Mouse (Mus musculus) splenic B cell, adult 2 months (primary cell): ENCODE results near the gene Ube2d3.

ENCODE experiments used
- DNase-seq: peaks from one replicate; pipeline ENCODE4 v3.0.0-alpha.2; 2011; ENCODE audit warnings: low read depth, low spot score
- H3K27me3 ChIP-seq: 2 replicates; pipeline ENCODE4 v1.6.1; 2012; ENCODE audit warnings: mild to moderate bottlenecking, low read length, moderate library complexity, mixed read lengths; ENCODE audit not compliant: control insufficient read depth, poor library complexity, insufficient read depth, severe bottlenecking
- H3K36me3 ChIP-seq: 2 replicates; pipeline ENCODE4 v1.6.1; 2012; ENCODE audit warnings: mild to moderate bottlenecking, low read length, moderate library complexity, mixed read lengths; ENCODE audit not compliant: control insufficient read depth, poor library complexity, insufficient read depth, severe bottlenecking

The Ube2d3 gene

DNA sequence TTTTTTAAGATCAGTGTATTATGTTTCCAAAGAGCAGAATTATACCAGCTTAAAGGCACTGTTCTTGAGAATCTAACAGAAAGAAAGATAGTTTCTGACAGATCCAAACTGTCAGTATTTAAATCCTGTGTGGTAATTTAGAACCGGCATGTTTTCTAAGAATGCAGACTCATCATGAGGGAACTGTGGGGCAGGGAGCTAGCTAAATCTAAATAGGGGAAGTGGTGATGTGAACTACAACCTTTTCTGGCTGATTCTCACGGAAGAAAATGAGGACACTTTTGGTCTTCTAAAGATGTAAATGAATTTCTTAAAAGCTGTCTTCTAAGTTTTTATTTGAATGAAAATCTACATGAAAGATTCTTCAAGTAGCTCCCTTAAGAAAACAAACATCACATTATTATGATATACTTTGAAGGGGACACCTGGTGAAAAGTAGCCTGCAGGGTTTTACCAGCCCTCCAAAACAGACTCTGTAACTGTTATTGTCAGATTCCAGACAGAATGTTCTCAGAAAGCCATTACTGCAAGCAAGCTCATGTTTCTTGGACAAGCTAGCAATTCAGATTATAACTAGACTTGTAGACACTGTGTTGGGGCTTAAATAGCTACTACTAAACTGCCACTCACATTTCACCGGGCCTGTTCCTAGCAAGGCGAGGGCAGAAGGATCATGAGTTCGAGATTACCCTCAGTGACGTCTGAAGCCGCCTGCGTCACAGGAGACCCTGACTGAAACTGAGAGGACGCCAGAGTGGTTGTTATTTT is 17.2 kb upstream of the Ube2d3 start:
- Histone ChIP-seq H3K36me3 (no peaks in the 10 kb centered on the region), H3K27me3 (no peaks in the 10 kb centered on the region)
- peak; percentile 46 for DNase-seq

DNA sequence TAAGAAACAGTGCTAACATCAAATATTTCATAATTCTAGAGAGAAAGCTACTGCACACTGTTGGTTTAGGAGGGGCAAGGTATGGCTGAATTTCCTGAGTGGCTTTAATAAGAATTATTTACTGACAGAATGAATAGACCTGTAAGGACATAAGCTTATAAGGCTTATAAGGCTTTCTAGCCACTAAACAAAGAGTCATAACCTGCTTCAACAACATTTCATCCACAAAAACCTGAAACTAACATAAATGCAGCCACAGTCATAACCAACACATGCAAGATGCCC is 16.7 kb upstream of the Ube2d3 start:
- Histone ChIP-seq H3K36me3 (no peaks in the 10 kb centered on the region), H3K27me3 (no peaks in the 10 kb centered on the region)
- DNase-seq, result no peak

DNA sequence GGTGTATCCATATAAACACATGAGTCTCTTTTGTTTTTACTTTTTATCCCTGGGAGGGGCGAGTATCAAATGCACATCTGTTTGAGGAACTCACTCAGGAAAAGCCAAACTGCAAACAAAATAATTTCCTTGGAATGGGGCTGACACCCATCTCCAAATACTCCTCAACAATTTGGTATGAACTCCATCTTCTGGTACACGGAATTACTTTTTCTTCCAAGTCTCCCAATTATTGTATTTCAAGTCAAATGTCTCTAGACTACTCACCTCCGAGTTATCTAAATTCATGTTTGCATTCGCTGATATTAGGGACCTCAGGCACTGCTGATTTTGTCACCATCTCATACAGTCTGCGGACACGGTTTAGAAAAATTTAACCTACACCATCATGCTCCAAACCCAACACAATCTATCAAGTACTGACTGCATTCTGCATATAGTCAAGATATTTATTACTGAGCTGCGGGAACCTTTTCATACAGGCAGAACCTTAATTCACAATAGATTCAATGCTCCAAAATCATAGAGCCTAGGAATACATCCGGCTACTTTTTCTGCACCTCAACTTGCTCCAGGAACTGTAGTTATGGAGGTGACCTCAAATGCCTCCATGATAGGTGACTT is 15.6 kb upstream of the Ube2d3 start:
- no peaks in the 10 kb centered on the region for H3K27me3 ChIP-seq
- DNase-seq, result no peak
- no peaks in the 10 kb centered on the region for H3K36me3 ChIP-seq

- DNase-seq, result peak; percentile 94
- H3K36me3 ChIP-seq, result no peaks in the 10 kb centered on the region
- no peaks in the 10 kb centered on the region for H3K27me3 ChIP-seq
These were observed 14.9 kb upstream of the Ube2d3 start for GRCm38 (mm10) chr3:135422856-135423607.

DNA sequence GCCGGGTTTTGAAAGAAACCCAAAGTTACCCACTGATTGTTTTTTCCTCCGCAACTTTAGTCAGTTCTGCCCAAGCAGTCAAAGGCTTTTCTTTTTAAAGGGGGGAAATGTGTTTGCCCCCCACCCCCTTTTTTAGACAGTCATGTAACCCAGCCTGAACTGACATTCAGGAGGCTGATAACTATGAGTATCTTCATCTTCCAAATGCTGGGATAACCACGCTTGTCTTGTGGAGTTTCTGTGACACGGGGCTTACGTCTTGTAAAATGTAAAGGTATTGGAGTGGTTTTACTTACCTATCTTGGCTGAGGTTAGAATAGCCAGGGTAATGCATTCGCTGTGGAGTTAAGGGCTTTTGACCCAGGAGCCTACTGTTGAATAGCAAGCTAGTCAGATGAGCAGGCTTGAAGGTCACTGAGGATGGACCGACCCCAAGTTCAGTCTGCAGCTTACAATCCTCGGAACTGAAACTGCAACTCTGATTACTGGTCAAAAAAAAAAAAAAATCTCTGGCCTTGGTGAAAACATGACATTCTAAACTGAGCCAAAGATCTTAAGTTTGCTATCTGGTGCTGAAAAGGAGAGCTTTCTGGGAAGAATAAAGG is 14.2 kb upstream of the Ube2d3 start, which contains the start of gene Cisd2:
Gene Cisd2, minus strand, starts transcription at position 318 of the 605 bp plus-strand sequence.
- DNase-seq, result no peak
- Histone ChIP-seq H3K27me3 (no peaks in the 10 kb centered on the region), H3K36me3 (no peaks in the 10 kb centered on the region)

- Histone ChIP-seq H3K36me3 (peaks cover 2% of the 10 kb centered on the region; the same call in 1 of the 2 replicates), H3K27me3 (no peaks in the 10 kb centered on the region)
- no peak for DNase-seq
These were observed 890 bp upstream of the Ube2d3 start for GRCm38 (mm10) chr3:135436901-135437616.

DNA sequence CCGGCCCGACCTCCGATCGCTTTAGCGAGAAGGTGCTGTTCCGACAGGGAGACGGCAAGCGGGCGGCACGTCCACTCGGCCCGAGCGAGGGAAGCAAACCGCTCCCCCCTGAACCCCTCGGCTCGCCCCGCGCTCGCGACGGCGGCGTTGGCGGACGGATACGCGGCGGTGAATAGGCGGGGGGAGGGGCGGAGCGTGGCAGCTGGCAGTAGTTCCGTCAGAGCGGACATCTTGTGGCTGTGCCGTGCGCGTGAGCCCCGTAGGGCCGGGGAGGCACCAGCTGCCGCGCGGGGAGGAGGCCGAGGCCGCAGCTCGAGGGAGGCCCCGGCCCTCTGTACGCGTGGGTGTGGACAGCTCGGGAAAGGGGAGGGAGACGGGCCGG is 573 bp downstream of the Ube2d3 start:
- peaks cover 3% of the 10 kb centered on the region; the same call in 1 of the 2 replicates for H3K36me3 ChIP-seq
- DNase-seq, result peak; percentile 95

GRCm38 (mm10) chr3:135438913-135439531 is 1.1 kb downstream of the Ube2d3 start:
- Histone ChIP-seq H3K27me3 (no peaks in the 10 kb centered on the region), H3K36me3 (peaks cover 5% of the 10 kb centered on the region; the same call in 1 of the 2 replicates)
- peak; percentile 86 for DNase-seq

More for the DNA sequence above, 573 bp downstream of the Ube2d3 start:
- H3K27me3 ChIP-seq, result no peaks in the 10 kb centered on the region

GRCm38 (mm10) chr3:135439651-135440050 is 1.7 kb downstream of the Ube2d3 start:
- no peaks in the 10 kb centered on the region for H3K27me3 ChIP-seq
- DNase-seq, result no peak

DNA sequence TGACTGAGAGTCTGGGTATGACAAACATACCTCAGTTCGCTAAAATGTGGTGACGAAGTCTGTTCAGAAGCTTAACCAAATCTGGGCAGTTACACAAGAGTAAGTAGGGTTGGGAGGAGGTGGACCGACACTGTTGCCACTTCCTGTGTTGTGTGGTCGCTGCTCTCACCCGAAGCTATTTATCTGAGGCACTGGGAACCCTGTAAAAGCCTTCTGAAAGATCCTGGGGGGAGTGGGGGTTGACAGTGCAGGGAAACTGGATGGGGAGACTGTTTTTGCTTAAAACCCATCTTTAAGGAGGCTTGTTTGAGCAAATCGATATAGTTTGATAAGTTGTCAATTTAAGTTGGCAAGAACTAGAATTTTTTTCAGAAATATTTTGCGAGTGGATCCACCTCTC is 2.3 kb downstream of the Ube2d3 start:
- H3K27me3 ChIP-seq, result no peaks in the 10 kb centered on the region
- H3K36me3 ChIP-seq, result peaks cover 5% of the 10 kb centered on the region; the same call in 1 of the 2 replicates
- DNase-seq, result peak; percentile 82

More at GRCm38 (mm10) chr3:135439651-135440050, 1.7 kb downstream of the Ube2d3 start:
- H3K36me3 ChIP-seq, result peaks cover 5% of the 10 kb centered on the region; the same call in 1 of the 2 replicates

DNA sequence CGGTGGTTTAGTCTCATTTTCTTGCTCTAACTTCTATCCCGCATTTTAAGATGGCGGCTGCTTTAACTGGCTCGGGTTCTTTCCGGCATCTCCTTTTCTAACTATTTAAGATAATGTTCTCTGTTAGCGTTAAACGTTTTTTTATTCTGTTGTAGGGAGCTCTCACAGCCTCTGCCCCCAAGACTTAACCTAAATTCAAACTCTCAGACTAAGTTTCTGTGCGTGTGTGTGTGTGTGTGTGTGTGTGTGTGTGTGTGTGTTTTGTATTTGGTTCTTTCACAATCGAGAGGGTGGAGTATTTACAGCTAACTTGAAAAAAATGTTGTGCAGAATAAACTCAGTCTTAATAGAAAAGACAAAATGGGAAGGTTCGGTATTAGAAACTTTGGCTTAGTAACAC is 2.7 kb downstream of the Ube2d3 start:
- DNase-seq, result no peak
- Histone ChIP-seq H3K27me3 (no peaks in the 10 kb centered on the region), H3K36me3 (peaks cover 5% of the 10 kb centered on the region; the same call in 1 of the 2 replicates)

- Histone ChIP-seq H3K36me3 (0 out of 2 replicates have a peak, but pooled peaks cover 3% of the 10 kb centered on the region), H3K27me3 (no peaks in the 10 kb centered on the region)
- no peak for DNase-seq
These were observed 7.0 kb downstream of the Ube2d3 start for GRCm38 (mm10) chr3:135444930-135445329.

DNA sequence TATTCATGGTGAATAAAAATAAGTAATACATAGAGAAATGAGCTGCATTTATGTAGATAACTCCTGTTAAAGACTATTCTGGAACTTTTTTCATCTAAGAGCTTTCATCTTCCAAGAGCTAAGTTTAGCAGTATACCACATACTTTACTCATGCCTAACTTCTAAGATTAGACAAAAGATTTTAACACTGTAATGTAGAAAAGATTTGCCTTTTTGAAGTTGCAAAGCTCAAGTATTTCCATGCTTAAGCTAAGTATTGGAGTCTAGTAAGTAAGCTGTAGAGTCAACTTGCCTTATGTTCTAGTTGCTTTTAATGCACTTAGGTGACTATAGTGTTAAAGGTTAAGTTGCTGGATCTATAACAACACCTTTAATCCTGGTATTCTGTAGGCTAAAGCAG is 21.0 kb downstream of the Ube2d3 start:
- H3K36me3 ChIP-seq, result peaks cover 21% of the 10 kb centered on the region; the same call in 1 of the 2 replicates
- no peaks in the 10 kb centered on the region; the same call in 1 of the 2 replicates for H3K27me3 ChIP-seq
- DNase-seq, result no peak

DNA sequence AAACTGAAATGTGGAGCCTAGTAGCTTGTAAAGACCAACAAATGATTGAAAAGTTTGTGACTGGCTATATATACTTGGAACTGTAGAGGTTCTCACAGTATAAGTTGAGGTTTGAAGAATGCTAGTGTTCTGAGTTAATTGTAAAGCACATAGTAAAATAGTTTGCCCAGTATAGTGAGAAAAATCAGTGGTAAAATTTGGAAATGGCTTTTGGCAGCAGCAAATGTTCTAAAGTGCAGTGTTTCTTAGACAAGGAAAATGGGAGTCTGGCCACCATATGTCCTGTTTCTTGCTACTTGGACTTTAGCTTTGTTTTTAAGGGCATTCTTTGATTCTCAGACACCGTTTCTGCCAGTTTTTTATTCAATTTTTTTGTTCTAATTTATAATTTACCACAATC is 30.5 kb downstream of the Ube2d3 start:
- DNase-seq, result no peak
- Histone ChIP-seq H3K36me3 (peaks cover 4% of the 10 kb centered on the region), H3K27me3 (no peaks in the 10 kb centered on the region)
